Mouse (Mus musculus) heart, embryonic 14.5 days (tissue): ENCODE results near the gene Hyou1. TPM values are rescaled to one million over a fixed set of nuclear protein-coding genes. Genes with fewer than 3 reads are reported as not detected.
"Not testable (repeated sequence)": the region's sequence is repeated elsewhere in the genome, so short reads cannot be mapped to it uniquely, and the experiment has no call there.

Source experiments
- ATAC-seq: fragments of 200-750 bp; cut with Nextera tagmentation; 2 replicates; pipeline ENCODE4 v1.8.0; 2017; ENCODE audit warnings: low read depth, moderate TSS enrichment; ENCODE audit not compliant: insufficient number of reproducible peaks, insufficient read depth, low FRiP score
- H3K27ac ChIP-seq, 2 experiments: fragments of 200-500 bp in 1 of 2; fragments of 300-500 bp in 1 of 2; sonication (generic) in 1 of 2; replicated peaks in 1 of 2; 2 replicates each; pipeline ENCODE4 v1.5.1; 2012 to 2014; ENCODE audit warnings: low read depth in 2 of 2, low read length in 2 of 2, control low read depth in 1 of 2, mild to moderate bottlenecking in 1 of 2, mixed read lengths in 1 of 2; ENCODE audit not compliant: control insufficient read depth in 1 of 2, insufficient read depth in 1 of 2
- H3K27me3 ChIP-seq: fragments of 300-500 bp; sonication (generic); 2 replicates; pipeline ENCODE4 v1.6.1; 2014; ENCODE audit warnings: mild to moderate bottlenecking, low read length, control low read depth; ENCODE audit not compliant: control insufficient read depth, insufficient read depth
- H3K36me3 ChIP-seq: fragments of 300-500 bp; sonication (generic); 2 replicates; pipeline ENCODE4 v1.6.1; 2014; ENCODE audit warnings: mild to moderate bottlenecking, control low read depth, low read length, mixed read lengths; ENCODE audit not compliant: control insufficient read depth, insufficient read depth
- H3K4me1 ChIP-seq, 2 experiments: fragments of 200-500 bp in 1 of 2; fragments of 300-500 bp in 1 of 2; sonication (generic) in 1 of 2; 2 replicates each; pipeline ENCODE4 v1.6.1; 2012 to 2014; ENCODE audit warnings: low read length in 2 of 2, control low read depth in 1 of 2, mixed read lengths in 1 of 2; ENCODE audit not compliant: control insufficient read depth in 2 of 2, insufficient read depth in 2 of 2
- H3K4me2 ChIP-seq: fragments of 300-500 bp; sonication (generic); 2 replicates; pipeline ENCODE4 v1.6.1; 2014; ENCODE audit warnings: mild to moderate bottlenecking, low read length
- H3K4me3 ChIP-seq, 2 experiments: fragments of 200-500 bp in 1 of 2; fragments of 300-500 bp in 1 of 2; sonication (generic) in 1 of 2; 2 replicates each; pipeline ENCODE4 v1.5.1; 2012 to 2014; ENCODE audit warnings: low read length in 2 of 2, mild to moderate bottlenecking in 2 of 2, control low read depth in 1 of 2, low read depth in 1 of 2, moderate library complexity in 1 of 2; ENCODE audit not compliant: control insufficient read depth in 1 of 2, insufficient read depth in 1 of 2
- H3K9ac ChIP-seq: fragments of 300-500 bp; sonication (generic); 2 replicates; pipeline ENCODE4 v1.6.1; 2014; ENCODE audit warnings: mild to moderate bottlenecking, low read length
- H3K9me3 ChIP-seq: fragments of 300-500 bp; sonication (generic); 2 replicates; pipeline ENCODE4 v1.6.1; 2016; ENCODE audit warnings: low read length, control low read depth; ENCODE audit not compliant: control insufficient read depth
- WGBS: fragments of 180-500 bp; shearing (Covaris S2); extraction: QIAGEN DNeasy Blood & Tissue Kit; methylation state at CpG from one replicate; pipeline ENCODE4 v1.1.7; 2014; 5-methylcytosine and 5-hydroxymethylcytosine counted together
- polyA plus RNA-seq: library from polyadenylated mRNA; unstranded; fragments of >200 nt; fragmentation: Nextera tagmentation; extraction: Ambion mirVana; gene quantifications from 2 replicates; pipeline ENCODE4 v1.2.1, GENCODE M21; 2014

The Hyou1 gene
- polyA plus RNA-seq, 1 experiment from 2014 or later, result 12.7 TPM

DNA sequence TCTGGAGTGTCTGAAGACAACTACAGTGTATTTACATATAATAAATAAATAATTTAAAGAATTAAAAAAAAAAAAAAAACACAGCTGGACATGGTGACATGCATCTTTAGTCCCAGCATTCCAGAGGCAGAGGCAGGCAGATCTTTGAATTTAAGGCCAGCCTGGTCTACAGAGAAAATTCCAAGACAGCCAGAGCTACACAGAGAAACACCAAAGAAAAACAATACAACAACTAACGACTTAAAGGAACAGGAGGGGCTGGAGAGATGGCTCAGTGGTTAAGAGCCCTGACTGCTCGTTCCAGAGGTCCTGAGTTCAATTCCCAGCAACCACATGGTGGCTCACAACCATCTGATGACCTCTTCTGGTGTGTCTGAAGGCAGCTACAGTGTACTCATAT lies 2.0 kb upstream of the Hyou1 start:
- not testable (repeated sequence) for H3K4me3 ChIP-seq, H3K4me2 ChIP-seq, H3K9me3 ChIP-seq, H3K27ac ChIP-seq, ATAC-seq, H3K9ac ChIP-seq, H3K27me3 ChIP-seq
- H3K4me1 ChIP-seq, result peaks cover 10 to 20% of the 10 kb centered on the region in 2 experiments; a peak in 3 of 4 replicates
- H3K36me3 ChIP-seq, result peaks cover 17% of the 10 kb centered on the region
- WGBS, result 80% methylated on average over 2 of the region's 2 CpGs

- peak overlapping the region in 1 of 2 experiments; percentile 72; a peak in 2 of 4 replicates for H3K27ac ChIP-seq
- peaks cover 10 to 20% of the 10 kb centered on the region in 2 experiments; a peak in 3 of 4 replicates for H3K4me1 ChIP-seq
- peak overlapping the region; percentile 83 for H3K9ac ChIP-seq
- H3K9me3 ChIP-seq, result no peaks in the 10 kb centered on the region
- peak overlapping the region; percentile 76 to 86; a peak in 3 of 4 replicates for H3K4me3 ChIP-seq
- ATAC-seq, result no peak
- 81% methylated on average over 5 of the region's 5 CpGs for WGBS
- H3K4me2 ChIP-seq, result peak overlapping the region; percentile 85
- no peaks in the 10 kb centered on the region for H3K27me3 ChIP-seq
- peaks cover 26% of the 10 kb centered on the region for H3K36me3 ChIP-seq
Observed at GRCm38 (mm10) chr9:44378153-44378730, 1.0 kb upstream of the Hyou1 start.

- peak overlapping the region; percentile 92 for H3K9ac ChIP-seq
- peak overlapping the region; percentile 71 to 80 for H3K27ac ChIP-seq
- whole genome bisulfite sequencing, result 6% methylated on average over 15 of the region's 15 CpGs
- no peak for ATAC-seq
- peaks cover 10 to 20% of the 10 kb centered on the region in 2 experiments; a peak in 3 of 4 replicates for H3K4me1 ChIP-seq
- H3K9me3 ChIP-seq, result no peaks in the 10 kb centered on the region
- no peaks in the 10 kb centered on the region for H3K27me3 ChIP-seq
- peak overlapping the region; percentile 74 to 76 for H3K4me3 ChIP-seq
- H3K36me3 ChIP-seq, result peaks cover 42% of the 10 kb centered on the region
- H3K4me2 ChIP-seq, result peak overlapping the region; percentile 75
Observed at GRCm38 (mm10) chr9:44379862-44380261, 572 bp downstream of the Hyou1 start.

DNA sequence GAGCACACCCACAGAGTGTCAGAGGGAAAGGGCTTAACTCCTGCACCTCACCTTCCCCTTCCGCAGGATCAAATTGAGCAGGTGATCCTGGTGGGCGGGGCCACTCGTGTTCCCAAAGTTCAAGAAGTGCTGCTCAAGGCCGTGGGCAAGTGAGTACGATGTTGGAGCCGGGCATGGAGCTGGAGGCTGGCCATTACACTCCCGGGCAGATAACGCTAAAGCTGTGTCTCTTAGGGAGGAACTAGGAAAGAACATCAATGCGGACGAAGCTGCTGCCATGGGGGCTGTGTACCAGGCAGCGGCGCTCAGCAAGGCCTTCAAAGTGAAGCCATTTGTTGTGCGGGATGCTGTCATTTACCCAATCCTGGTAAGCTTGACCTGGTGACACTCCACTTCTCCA lies 5.3 kb downstream of the Hyou1 start:
- no peaks in the 10 kb centered on the region for H3K9me3 ChIP-seq
- ATAC-seq, result no peak

DNA sequence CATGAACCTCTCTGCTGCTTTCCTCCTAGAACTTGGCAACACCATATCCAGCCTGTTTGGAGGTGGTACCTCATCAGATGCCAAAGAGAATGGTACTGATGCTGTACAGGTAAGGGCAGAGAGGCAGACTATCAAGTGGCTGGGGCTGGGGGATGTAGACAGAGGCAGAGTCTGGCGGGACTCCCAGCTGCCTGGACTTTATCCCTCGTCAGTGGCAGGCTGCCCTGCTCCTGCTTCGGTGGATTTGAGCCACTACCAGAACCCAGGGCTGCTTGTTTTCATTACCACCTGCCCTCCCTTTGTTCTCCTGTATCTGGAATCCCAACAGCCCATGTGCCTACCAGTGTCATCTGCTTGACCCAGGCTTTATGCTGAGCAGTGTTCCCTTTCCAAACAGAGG lies 7.9 kb downstream of the Hyou1 start:
- H3K9me3 ChIP-seq, result no peaks in the 10 kb centered on the region
- H3K27me3 ChIP-seq, result no peaks in the 10 kb centered on the region
- H3K9ac ChIP-seq, result no peak overlapping the region
- no peaks in the 10 kb centered on the region for H3K4me1 ChIP-seq
- no peak overlapping the region for H3K27ac ChIP-seq
- peaks cover 95% of the 10 kb centered on the region for H3K36me3 ChIP-seq
- H3K4me3 ChIP-seq, result no peak overlapping the region
- WGBS, result 58% methylated on average over 3 of the region's 3 CpGs
- ATAC-seq, result no peak
- no peak overlapping the region for H3K4me2 ChIP-seq

More for the DNA sequence above, 5.3 kb downstream of the Hyou1 start:
- Histone ChIP-seq H3K9ac (no peak overlapping the region), H3K36me3 (peaks cover 90% of the 10 kb centered on the region), H3K27ac (no peak overlapping the region), H3K4me1 (peaks cover 8 to 11% of the 10 kb centered on the region in 2 experiments; a peak in 3 of 4 replicates), H3K4me3 (no peak overlapping the region), H3K4me2 (no peak overlapping the region), H3K27me3 (no peaks in the 10 kb centered on the region)
- WGBS, result 90% methylated on average over 13 of the region's 13 CpGs

GRCm38 (mm10) chr9:44389273-44389672 lies 10.0 kb downstream of the Hyou1 start:
- Histone ChIP-seq H3K9ac (no peak overlapping the region), H3K4me1 (no peaks in the 10 kb centered on the region), H3K4me2 (no peak overlapping the region), H3K36me3 (peaks cover 76% of the 10 kb centered on the region), H3K9me3 (no peaks in the 10 kb centered on the region), H3K27me3 (no peaks in the 10 kb centered on the region), H3K4me3 (no peak overlapping the region), H3K27ac (no peak overlapping the region)
- WGBS, result 63% methylated on average over 8 of the region's 8 CpGs
- ATAC-seq, result no peak

- Histone ChIP-seq H3K4me3 (no peak overlapping the region), H3K36me3 (peaks cover 54% of the 10 kb centered on the region), H3K9me3 (no peaks in the 10 kb centered on the region), H3K27me3 (no peaks in the 10 kb centered on the region), H3K9ac (no peak overlapping the region), H3K27ac (no peak overlapping the region), H3K4me1 (no peaks in the 10 kb centered on the region), H3K4me2 (no peak overlapping the region)
- WGBS, result 37% methylated on average over 4 of the region's 4 CpGs
- ATAC-seq, result no peak
Observed at GRCm38 (mm10) chr9:44391466-44391865, 12.2 kb downstream of the Hyou1 start.
